Mouse (Mus musculus) kidney, adult 2 months (tissue): ENCODE results near the gene Col5a3. TPM values are rescaled to one million over a fixed set of nuclear protein-coding genes. Genes with fewer than 3 reads are reported as not detected.

Experiments used
- DNase-seq: peaks from one replicate; pipeline ENCODE4 v3.0.0; 2021
- H3K27ac ChIP-seq: fragments of 200-500 bp; 2 replicates; pipeline ENCODE4 v1.5.1; 2012; ENCODE audit warnings: low read depth, low read length, control low read depth, inconsistent platforms; ENCODE audit not compliant: insufficient read depth
- H3K27me3 ChIP-seq: fragments of 200-500 bp; replicated peaks from 2 replicates; pipeline ENCODE4 v1.6.1; 2012; ENCODE audit warnings: mild to moderate bottlenecking, moderate library complexity, low read length, inconsistent platforms; ENCODE audit not compliant: control insufficient read depth, insufficient read depth
- H3K36me3 ChIP-seq: fragments of 200-500 bp; 2 replicates; pipeline ENCODE4 v1.6.1; 2012; ENCODE audit warnings: mild to moderate bottlenecking, moderate library complexity, low read length, inconsistent platforms; ENCODE audit not compliant: control insufficient read depth, insufficient read depth
- H3K4me1 ChIP-seq: fragments of 200-500 bp; 2 replicates; pipeline ENCODE4 v1.6.1; 2011; ENCODE audit warnings: low read length; ENCODE audit not compliant: control insufficient read depth, insufficient read depth
- H3K4me3 ChIP-seq: fragments of 200-500 bp; 2 replicates; pipeline ENCODE4 v1.5.1; 2011; ENCODE audit warnings: mild to moderate bottlenecking, low read depth, low read length, control low read depth; ENCODE audit not compliant: insufficient read depth
- CTCF ChIP-seq: fragments of 200-500 bp; conservative IDR thresholded peaks from 2 replicates; pipeline ENCODE4 v1.5.1; 2011; ENCODE audit warnings: low read depth, mild to moderate bottlenecking, control low read depth, low read length, moderate library complexity, mixed read lengths; ENCODE audit not compliant: insufficient read depth, insufficient read length
- POLR2A ChIP-seq: fragments of 200-500 bp; IDR thresholded peaks from one replicate; pipeline ENCODE4 v1.6.1; 2011; ENCODE audit warnings: low read depth, low read length, control low read depth
- WGBS: fragments of 180-500 bp; shearing (Covaris S2); methylation state at CpG from one replicate; pipeline ENCODE4 v1.1.7; 2018; 5-methylcytosine and 5-hydroxymethylcytosine counted together
- polyA plus RNA-seq: library from polyadenylated mRNA; depleted of rRNA; stranded (reverse); fragments of >200 nt; gene quantifications from 2 replicates; pipeline ENCODE4 v1.2.3, GENCODE M21; 2012

Gene Col5a3
- polyA plus RNA-seq, 1 experiment = 2.1 TPM

DNA sequence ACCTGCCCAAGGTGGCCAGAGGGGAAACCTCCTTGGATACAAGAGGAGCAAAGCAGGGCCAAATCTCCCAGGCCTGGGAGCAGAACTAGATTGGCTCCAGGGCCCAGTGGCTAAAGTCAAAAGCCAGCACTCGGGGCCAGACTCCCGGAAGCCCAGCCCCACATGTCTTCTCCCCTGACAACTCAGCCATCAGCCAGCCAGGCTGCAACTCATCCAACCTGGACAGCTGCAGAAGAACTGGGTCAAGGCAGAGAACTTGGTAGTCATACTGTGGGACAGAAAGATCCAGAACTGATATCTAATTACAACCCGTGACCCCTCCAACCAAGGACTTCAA, 9.7 kb downstream of the Col5a3 start:
- 0 out of 2 replicates have a peak, but pooled peaks cover 5% of the 10 kb centered on the region for H3K4me1 ChIP-seq
- no peaks in the 10 kb centered on the region for H3K36me3 ChIP-seq
- no peak for TF ChIP-seq CTCF
- DNase-seq = no peak
- H3K27me3 ChIP-seq = no peaks in the 10 kb centered on the region
- H3K4me3 ChIP-seq = no peak overlapping the region
- 67% methylated on average over 3 of the region's 3 CpGs for WGBS
- no peak overlapping the region for H3K27ac ChIP-seq

DNA sequence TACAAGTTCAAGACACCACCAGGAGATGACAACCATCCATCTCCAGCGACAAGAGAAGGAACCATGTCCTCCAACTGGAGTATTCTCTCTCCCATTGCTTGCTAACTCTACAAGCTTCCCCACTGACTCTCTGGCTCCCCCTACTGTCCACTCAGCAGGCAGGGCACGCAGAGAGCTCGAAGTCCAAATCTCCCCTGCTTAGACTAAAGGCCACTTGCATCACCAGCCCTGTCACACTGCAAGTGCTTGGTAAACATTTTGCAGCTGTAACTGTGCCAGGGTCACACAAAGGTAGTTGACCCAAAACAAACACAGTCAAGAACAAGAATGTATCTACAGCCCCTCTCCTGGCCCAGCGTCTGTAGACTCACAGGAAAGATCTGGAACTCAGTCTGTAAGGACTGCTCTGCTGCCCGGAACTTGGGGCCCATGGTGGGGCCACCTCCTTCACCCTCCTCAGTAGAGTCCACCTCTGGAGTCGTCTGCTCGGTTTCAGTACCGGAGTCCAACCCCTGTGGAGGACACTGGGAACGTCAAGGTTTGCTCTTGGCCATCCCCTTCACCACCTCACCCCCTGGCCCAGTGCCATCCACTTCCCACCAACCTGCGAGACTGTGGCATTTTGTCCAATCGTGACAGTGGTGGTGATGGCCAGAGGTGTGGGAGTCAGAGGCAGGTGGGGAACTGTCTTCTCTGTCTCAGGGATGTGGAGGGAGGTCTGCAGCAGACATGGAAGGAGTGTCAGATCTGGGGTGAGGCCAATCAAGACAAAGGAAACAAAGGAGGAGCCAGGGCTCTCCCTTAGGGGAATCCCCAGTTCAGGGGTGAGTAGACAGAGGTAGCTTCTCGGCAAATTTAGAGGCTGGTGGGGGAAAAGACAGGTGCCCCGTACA, 10.4 kb downstream of the Col5a3 start:
- H3K4me3 ChIP-seq = no peak overlapping the region
- H3K27me3 ChIP-seq = no peaks in the 10 kb centered on the region
- TF ChIP-seq CTCF (peak; percentile 99), POLR2A (no peak)
- H3K27ac ChIP-seq = no peak overlapping the region
- 0 out of 2 replicates have a peak, but pooled peaks cover 5% of the 10 kb centered on the region for H3K4me1 ChIP-seq
- DNase-seq = peak; percentile 87
- 57% methylated on average over 13 of the region's 13 CpGs for WGBS
- no peaks in the 10 kb centered on the region for H3K36me3 ChIP-seq

DNA sequence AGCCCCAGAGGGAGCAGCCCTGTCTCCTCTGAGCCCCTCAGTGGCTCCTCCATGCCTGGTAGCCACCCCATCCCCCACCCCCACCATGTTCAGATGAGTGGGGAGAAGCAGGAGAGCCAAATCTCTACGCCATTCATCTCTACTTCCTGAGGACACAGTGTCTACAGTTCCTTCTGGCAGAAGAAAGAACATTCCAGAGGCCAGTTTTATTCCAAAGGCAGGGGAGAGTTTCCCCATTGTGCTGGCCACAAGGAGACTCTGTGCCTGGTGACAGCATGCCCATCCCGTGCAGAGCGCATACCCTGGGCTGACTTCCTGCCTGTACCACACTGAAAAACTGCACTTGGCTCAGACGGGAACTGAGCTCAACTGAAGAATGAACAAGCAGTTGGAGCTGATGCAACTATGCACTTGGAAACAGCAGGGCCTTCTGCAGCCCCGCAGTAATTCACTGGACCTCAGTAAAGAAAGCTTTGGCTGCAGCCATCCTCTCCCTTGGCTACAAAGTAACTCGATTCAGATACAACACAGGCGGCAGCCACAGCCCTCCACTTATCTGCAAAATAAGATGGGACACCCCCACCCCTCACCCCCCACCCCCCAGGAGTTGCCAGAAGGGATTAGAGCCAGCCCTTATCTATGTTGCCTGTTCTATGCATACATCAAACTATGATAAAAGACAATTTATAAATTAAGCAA, 20.6 kb downstream of the Col5a3 start:
- no peak for TF ChIP-seq POLR2A
- TF ChIP-seq CTCF = no peak
- no peak overlapping the region for H3K27ac ChIP-seq
- no peaks in the 10 kb centered on the region for H3K27me3 ChIP-seq
- peak; percentile 59 for DNase-seq
- H3K36me3 ChIP-seq = no peaks in the 10 kb centered on the region
- WGBS = 39% methylated on average over 7 of the region's 7 CpGs
- peaks cover 4% of the 10 kb centered on the region for H3K4me1 ChIP-seq
- H3K4me3 ChIP-seq = no peak overlapping the region

DNA sequence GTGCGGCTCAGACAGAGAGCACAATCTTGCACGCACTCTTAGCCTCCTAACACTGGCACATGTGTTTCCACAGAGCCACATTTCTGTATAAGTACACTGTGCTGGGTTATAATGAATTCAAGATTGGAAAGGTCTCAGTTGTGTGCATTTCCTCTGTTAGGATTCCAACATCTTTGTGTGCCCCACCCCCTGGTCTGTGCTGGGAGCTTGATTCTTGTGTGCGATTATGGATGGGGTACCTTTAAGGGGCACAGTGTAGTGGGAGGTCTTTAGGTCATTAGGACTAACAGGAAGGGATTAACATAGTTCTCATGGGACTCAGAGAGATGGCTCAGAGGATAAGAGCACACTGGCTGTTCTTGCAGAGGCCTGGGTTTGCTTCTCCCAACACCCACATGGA, 24.5 kb downstream of the Col5a3 start:
- 67% methylated on average over 3 of the region's 3 CpGs for WGBS
- DNase-seq = no peak
- TF ChIP-seq CTCF (no peak), POLR2A (no peak)
- no peak overlapping the region for H3K27ac ChIP-seq
- no peak overlapping the region for H3K4me3 ChIP-seq
- no peaks in the 10 kb centered on the region for H3K36me3 ChIP-seq
- H3K4me1 ChIP-seq = peaks cover 4% of the 10 kb centered on the region
- no peaks in the 10 kb centered on the region for H3K27me3 ChIP-seq

DNA sequence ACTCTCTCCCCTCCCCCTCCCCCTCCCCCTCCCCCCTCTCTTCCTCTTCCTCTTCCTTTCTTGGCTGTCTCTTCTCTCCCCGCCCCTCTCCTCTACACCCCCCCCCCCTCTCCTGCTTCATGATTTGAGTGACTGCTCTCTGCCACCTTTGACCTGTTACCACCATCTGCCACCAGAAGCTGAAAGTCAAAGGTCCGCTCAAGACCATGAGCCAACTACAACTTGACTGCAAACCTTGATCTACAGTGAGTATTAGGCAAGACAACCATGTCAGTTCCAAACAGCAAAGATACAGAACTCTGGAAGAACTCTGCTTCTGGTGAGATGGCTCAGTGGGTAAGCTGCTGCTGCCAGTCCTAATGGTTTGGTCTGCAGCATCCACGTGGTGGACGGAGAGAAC, 25.2 kb downstream of the Col5a3 start:
- H3K27ac ChIP-seq = no peak overlapping the region
- 63% methylated on average over 3 of the region's 4 CpGs for WGBS

DNA sequence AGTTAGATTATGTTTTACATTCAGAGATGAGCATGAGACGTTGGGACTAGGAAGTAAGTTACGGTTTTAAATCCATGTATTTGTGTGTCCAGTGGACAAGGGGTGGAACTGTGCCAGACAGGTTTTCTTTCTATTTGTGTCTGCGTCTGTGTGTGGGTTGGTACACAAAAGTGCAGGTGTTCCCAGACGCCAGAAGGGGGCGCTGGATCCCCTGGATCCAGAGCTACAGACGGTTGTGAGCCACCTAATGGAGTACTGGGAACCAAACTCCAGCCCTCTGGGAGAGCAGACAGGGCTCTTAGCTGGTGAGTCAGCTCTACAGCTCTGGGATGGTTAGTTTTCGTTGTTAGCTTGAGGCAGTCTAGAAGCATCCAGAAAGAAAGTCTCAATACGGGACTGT, 26.9 kb downstream of the Col5a3 start:
- no peak overlapping the region for H3K27ac ChIP-seq
- no peak for DNase-seq
- H3K4me1 ChIP-seq = peaks cover 4% of the 10 kb centered on the region
- no peaks in the 10 kb centered on the region for H3K27me3 ChIP-seq
- no peak overlapping the region for H3K4me3 ChIP-seq
- TF ChIP-seq CTCF (no peak), POLR2A (no peak)
- H3K36me3 ChIP-seq = no peaks in the 10 kb centered on the region
- 74% methylated on average over 8 of the region's 8 CpGs for WGBS

More for the DNA sequence above, 25.2 kb downstream of the Col5a3 start:
- Histone ChIP-seq H3K36me3 (no peaks in the 10 kb centered on the region), H3K27me3 (no peaks in the 10 kb centered on the region), H3K4me3 (no peak overlapping the region), H3K4me1 (peaks cover 4% of the 10 kb centered on the region)
- peak; percentile 51 for DNase-seq
- TF ChIP-seq CTCF = no peak
- no peak for TF ChIP-seq POLR2A

DNA sequence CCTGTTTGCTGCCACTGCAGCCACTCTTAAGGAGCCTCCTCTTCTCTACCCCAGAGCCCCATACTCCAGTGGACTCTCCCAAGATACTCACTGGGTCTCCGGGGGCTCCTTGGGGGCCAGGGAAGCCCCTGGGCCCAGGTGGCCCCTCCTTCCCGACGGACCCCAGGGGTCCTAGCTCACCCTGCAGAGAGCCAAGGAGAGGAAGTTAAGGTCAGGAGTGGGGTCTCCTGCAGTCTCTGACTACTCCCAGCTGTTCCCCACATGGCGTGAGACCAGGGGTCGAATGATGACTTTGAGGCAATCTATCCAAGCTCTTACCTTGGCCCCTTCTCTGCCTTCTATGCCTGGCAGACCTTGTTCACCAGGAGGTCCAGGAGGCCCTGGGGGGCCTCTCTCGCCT, 29.8 kb downstream of the Col5a3 start:
- peaks cover 11% of the 10 kb centered on the region for H3K4me1 ChIP-seq
- no peak for DNase-seq
- H3K36me3 ChIP-seq = no peaks in the 10 kb centered on the region
- whole genome bisulfite sequencing = 52% methylated on average over 6 of the region's 6 CpGs
- H3K27ac ChIP-seq = no peak overlapping the region
- H3K27me3 ChIP-seq = no peaks in the 10 kb centered on the region
- TF ChIP-seq CTCF (no peak), POLR2A (no peak)
- H3K4me3 ChIP-seq = no peak overlapping the region
